Comparison of ENCODE assay signal across 8 mouse cellular contexts in the genomic region with DNA sequence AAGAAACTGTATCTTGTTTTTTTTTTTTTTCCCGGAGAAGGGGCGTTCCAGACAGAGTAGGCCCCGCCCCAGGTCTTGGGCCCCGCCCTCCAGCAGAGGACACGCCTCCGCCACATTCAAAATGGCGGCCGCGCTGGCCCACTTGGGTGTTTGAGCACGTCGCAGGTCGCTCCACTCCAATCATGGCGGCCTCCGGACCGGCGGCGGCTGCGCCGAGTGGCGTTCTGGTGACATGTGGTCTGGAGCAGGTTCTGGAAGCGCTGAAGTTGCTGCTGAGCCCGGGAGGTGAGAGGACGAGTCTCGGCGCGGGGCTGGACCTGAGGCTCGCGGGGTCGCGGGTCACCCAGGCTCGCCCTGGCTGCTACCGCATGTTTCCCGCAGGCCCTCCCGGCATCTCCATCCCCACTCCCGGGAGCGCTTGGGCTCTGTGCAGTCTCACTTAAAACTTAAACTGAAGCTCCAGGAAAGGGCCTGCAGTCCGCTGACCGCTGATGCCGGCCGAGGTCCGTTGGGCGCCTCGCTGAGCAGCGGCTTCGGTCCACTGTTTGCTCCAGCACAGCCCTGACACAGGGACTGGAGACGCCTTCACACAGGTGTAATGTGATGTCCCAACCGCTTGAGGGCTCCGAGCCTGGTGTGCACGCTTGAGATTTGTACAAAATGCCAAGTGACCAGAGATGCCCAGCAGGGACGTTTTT. TPM values are rescaled to one million over a fixed set of nuclear protein-coding genes. Genes with fewer than 3 reads are reported as not detected.
DNase-seq lines count a peak whose midpoint lies in the region; ATAC-seq and TF ChIP-seq lines count a peak whose summit lies in the region.

Tango6 (plus strand) TSS at position 98 of the 698 bp plus-strand sequence.

- peak; percentile 73; the same call in 1 of the 2 replicates for TF ChIP-seq CTCF in kidney, postnatal 0 days (IDR thresholded peaks at IDR 0.05; ENCODE audit: low read depth)

- H3K27ac ChIP-seq in heart, embryonic 11.5 days (ENCODE audit: low read depth, low read length), result peak within 1 kb of the TSS; percentile 91
- H3K27ac ChIP-seq in kidney, postnatal 0 days, result peak within 1 kb of the TSS; percentile 98
- H3K27ac ChIP-seq in liver, embryonic 11.5 days (ENCODE audit: low read depth, low read length), result peak within 1 kb of the TSS; percentile 89
- peak within 1 kb of the TSS; percentile 93 for H3K27ac ChIP-seq in stomach, embryonic 14.5 days (ENCODE audit: low read length)

- H3K4me1 ChIP-seq in heart, embryonic 11.5 days (ENCODE audit: control insufficient read depth, insufficient read depth, low read length), result no peaks in the 10 kb centered on the region
- no peaks in the 10 kb centered on the region for H3K4me1 ChIP-seq in kidney, postnatal 0 days (replicated peaks; ENCODE audit: insufficient read depth, low read length)
- peaks cover 7% of the 10 kb centered on the region for H3K4me1 ChIP-seq in liver, embryonic 11.5 days (replicated peaks; ENCODE audit: control insufficient read depth, insufficient read depth, low read length)
- peaks cover 6% of the 10 kb centered on the region; the same call in 1 of the 2 replicates for H3K4me1 ChIP-seq in stomach, embryonic 14.5 days (ENCODE audit: control insufficient read depth, insufficient read depth, low read length)

- H3K4me3 ChIP-seq in heart, embryonic 11.5 days (ENCODE audit: low read depth, low read length), result peak within 1 kb of the TSS; percentile 63
- H3K4me3 ChIP-seq in kidney, postnatal 0 days (replicated peaks; ENCODE audit: low read depth, low read length), result peak within 1 kb of the TSS; percentile 76
- H3K4me3 ChIP-seq in liver, embryonic 11.5 days (ENCODE audit: low read depth, low read length), result peak within 1 kb of the TSS; percentile 82
- H3K4me3 ChIP-seq in stomach, embryonic 14.5 days (ENCODE audit: low read depth, low read length), result peak within 1 kb of the TSS; percentile 77

- ATAC-seq in erythroblast, adult 5-6 weeks (replicated peaks; ENCODE audit: low FRiP score, poor library complexity, severe bottlenecking), result peak; percentile 96
- ATAC-seq in heart, embryonic 11.5 days (replicated peaks; ENCODE audit: insufficient number of reproducible peaks, low FRiP score, low TSS enrichment), result peak; percentile 95
- peak; percentile 96 for ATAC-seq in kidney, postnatal 0 days (replicated peaks; ENCODE audit: low FRiP score, low read depth)
- ATAC-seq in liver, embryonic 11.5 days (replicated peaks; ENCODE audit: low FRiP score), result peak; percentile 96
- peak; percentile 94 for ATAC-seq in stomach, embryonic 14.5 days (ENCODE audit: insufficient number of reproducible peaks, insufficient read depth, low FRiP score, low read depth)

- under 1% methylated on average over 50 of the region's 50 CpGs for WGBS in heart, embryonic 11.5 days (ENCODE audit: insufficient replicate concordance)
- WGBS in kidney, postnatal 0 days, result under 1% methylated on average over 50 of the region's 50 CpGs
- WGBS in liver, embryonic 11.5 days, result under 1% methylated on average over 49 of the region's 50 CpGs
- WGBS in stomach, embryonic 14.5 days, result under 1% methylated on average over 50 of the region's 50 CpGs

- peak within 1 kb of the TSS; percentile 60 for H3K4me2 ChIP-seq in heart, embryonic 11.5 days
- peak within 1 kb of the TSS; percentile 66 for H3K4me2 ChIP-seq in kidney, postnatal 0 days (ENCODE audit: low read length)
- H3K4me2 ChIP-seq in liver, embryonic 11.5 days, result peak within 1 kb of the TSS; percentile 68
- peak within 1 kb of the TSS; percentile 42 for H3K4me2 ChIP-seq in stomach, embryonic 14.5 days (replicated peaks; ENCODE audit: low read depth, low read length)

- no peaks in the 10 kb centered on the region for H3K36me3 ChIP-seq in heart, embryonic 11.5 days (ENCODE audit: control insufficient read depth, insufficient read depth, low read length)
- H3K36me3 ChIP-seq in kidney, postnatal 0 days (ENCODE audit: insufficient read depth, low read length), result no peaks in the 10 kb centered on the region
- H3K36me3 ChIP-seq in liver, embryonic 11.5 days (ENCODE audit: control insufficient read depth, insufficient read depth, low read length), result no peaks in the 10 kb centered on the region
- no peaks in the 10 kb centered on the region for H3K36me3 ChIP-seq in stomach, embryonic 14.5 days (ENCODE audit: control insufficient read depth, insufficient read depth, low read length)

- H3K9me3 ChIP-seq in heart, embryonic 11.5 days (replicated peaks; ENCODE audit: control insufficient read depth, low read length), result no peaks in the 10 kb centered on the region
- H3K9me3 ChIP-seq in kidney, postnatal 0 days (replicated peaks; ENCODE audit: low read length), result no peaks in the 10 kb centered on the region
- H3K9me3 ChIP-seq in liver, embryonic 11.5 days (ENCODE audit: control insufficient read depth, low read length), result no peaks in the 10 kb centered on the region
- no peaks in the 10 kb centered on the region for H3K9me3 ChIP-seq in stomach, embryonic 14.5 days (ENCODE audit: control insufficient read depth, low read depth, low read length)

- peak; percentile 94 to 95 for DNase-seq in B cell, adult 2 months
- peak; percentile 94 for DNase-seq in brain, adult 2 months (ENCODE audit: low read depth, low spot score)
- peak; percentile 95 for DNase-seq in kidney, postnatal 0 days (ENCODE audit: low spot score)
- peak; percentile 91 for DNase-seq in liver, embryonic 11.5 days (ENCODE audit: low spot score)
- peak; percentile 93 for DNase-seq in naive thymus-derived CD4-positive, alpha-beta T cell, adult 2 months (ENCODE audit: low read depth)

- peak within 1 kb of the TSS; percentile 83 for H3K9ac ChIP-seq in heart, embryonic 11.5 days (ENCODE audit: low read depth, low read length)
- H3K9ac ChIP-seq in kidney, postnatal 0 days (ENCODE audit: low read depth, low read length), result peak within 1 kb of the TSS; percentile 80
- H3K9ac ChIP-seq in liver, embryonic 11.5 days (ENCODE audit: low read depth, low read length), result peak within 1 kb of the TSS; percentile 91
- peak within 1 kb of the TSS; percentile 71 for H3K9ac ChIP-seq in stomach, embryonic 14.5 days (replicated peaks; ENCODE audit: low read depth, low read length)

- no peaks in the 10 kb centered on the region for H3K27me3 ChIP-seq in heart, embryonic 11.5 days (ENCODE audit: control insufficient read depth, insufficient read depth, low read length)
- H3K27me3 ChIP-seq in kidney, postnatal 0 days (ENCODE audit: insufficient read depth, low read length), result no peaks in the 10 kb centered on the region
- no peaks in the 10 kb centered on the region for H3K27me3 ChIP-seq in liver, embryonic 11.5 days (replicated peaks; ENCODE audit: control insufficient read depth, insufficient read depth, low read length)
- H3K27me3 ChIP-seq in stomach, embryonic 14.5 days (ENCODE audit: control insufficient read depth, insufficient read depth, low read length), result no peaks in the 10 kb centered on the region

RNA-seq across cellular contexts. Expression of gene Tango6, which starts in this region (rescaled TPM):
- total RNA-seq in erythroblast, adult 5-6 weeks (2015; ENCODE audit: low replicate concordance), result 0.84 and 3.5 TPM in 2 replicates
- 0.42 and 2.0 TPM in 2 replicates for total RNA-seq in erythroblast, adult 5-6 weeks (2017; ENCODE audit: low replicate concordance)
- 5.1 and 5.9 TPM in 2 replicates for polyA plus RNA-seq in heart, embryonic 11.5 days (2014; fragmentation: Nextera tagmentation; extraction: Ambion mirVana)
- polyA plus RNA-seq in kidney, postnatal 0 days (2015; fragmentation: Nextera tagmentation; extraction: Ambion mirVana), result 6.4 and 7.7 TPM in 2 replicates
- 8.8 and 9.6 TPM in 2 replicates for polyA plus RNA-seq in liver, embryonic 11.5 days (2014; fragmentation: Nextera tagmentation; extraction: Ambion mirVana)
- 9.9 and 10.1 TPM in 2 replicates for polyA plus RNA-seq in stomach, embryonic 14.5 days (2014; fragmentation: Nextera tagmentation; extraction: Ambion mirVana)

Comparison
In these comparisons a context has a peak if more than half of its experiments do, and no peak if none do; other contexts are left out.
1. Peak in every context shown above with its lines: DNase-seq, ATAC-seq, H3K4me3 ChIP-seq and H3K27ac ChIP-seq.